ENCODE assay signal across 21 mouse cellular contexts in genomic region chr14:87563841-87564240, GRCm38 (mm10).
"Had no signal": no experiment of that assay in that cellular context is flagged by ENCODE, and none has a peak within 500 bp of the region (broad histone marks: within the 10 kb centered on the region; RNA-seq: fewer than 3 reads in every experiment).

No protein-coding gene starts in this region.

- H3K4me3 ChIP-seq: layer of hippocampus, adult 2 months; limb, embryonic 12.5 days; limb, embryonic 15.5 days; liver, embryonic 13.5 days; neural tube, embryonic 12.5 days; neural tube, embryonic 15.5 days had no signal

- H3K4me2 ChIP-seq: limb, embryonic 12.5 days; limb, embryonic 15.5 days; liver, embryonic 13.5 days; midbrain, embryonic 11.5 days; neural tube, embryonic 12.5 days; neural tube, embryonic 15.5 days had no signal

- H3K9me3 ChIP-seq: limb, embryonic 12.5 days; limb, embryonic 15.5 days; liver, embryonic 13.5 days; neural tube, embryonic 12.5 days; neural tube, embryonic 15.5 days had no signal

- H3K4me1 ChIP-seq: liver, embryonic 13.5 days had no signal

- DNase-seq: kidney, postnatal 25 days; layer of hippocampus, adult 9-11 months; liver, embryonic 13.5 days; lung, adult 2 months; lung, postnatal 14 days; lung, postnatal 4 days; midbrain, embryonic 14.5 days; right cerebral cortex, adult 18-20 months; right cerebral cortex, postnatal 14 days; right cerebral cortex, postnatal 4 days; thymus, adult 2 months; thymus, postnatal 14 days; thymus, postnatal 4 days had no signal

- H3K36me3 ChIP-seq: limb, embryonic 12.5 days; limb, embryonic 15.5 days; liver, embryonic 13.5 days; neural tube, embryonic 12.5 days; neural tube, embryonic 15.5 days had no signal

- H3K27ac ChIP-seq: kidney, postnatal 0 days; layer of hippocampus, adult 2 months; limb, embryonic 12.5 days; limb, embryonic 15.5 days; liver, embryonic 13.5 days; neural tube, embryonic 12.5 days; neural tube, embryonic 15.5 days; stomach, postnatal 0 days had no signal

- H3K9ac ChIP-seq: limb, embryonic 12.5 days; limb, embryonic 15.5 days; liver, embryonic 13.5 days; neural tube, embryonic 12.5 days; neural tube, embryonic 15.5 days had no signal

- H3K27me3 ChIP-seq: limb, embryonic 15.5 days; liver, embryonic 13.5 days; neural tube, embryonic 12.5 days; neural tube, embryonic 15.5 days had no signal
